Mouse (Mus musculus): ENCODE measurements at regions not wholly inside any gene's neighbourhood (a gene's known extent, or its start where the extent isn't known, plus 50 kb on each side); places are given as distances from the start of the nearest gene placed in this dataset.

GRCm38 (mm10) chr3:42286471-42286870 is 544.1 kb downstream of the D3Ertd751e start:
- DNase-seq (ENCODE audit: low spot score in 2 of 2): no peak

DNA sequence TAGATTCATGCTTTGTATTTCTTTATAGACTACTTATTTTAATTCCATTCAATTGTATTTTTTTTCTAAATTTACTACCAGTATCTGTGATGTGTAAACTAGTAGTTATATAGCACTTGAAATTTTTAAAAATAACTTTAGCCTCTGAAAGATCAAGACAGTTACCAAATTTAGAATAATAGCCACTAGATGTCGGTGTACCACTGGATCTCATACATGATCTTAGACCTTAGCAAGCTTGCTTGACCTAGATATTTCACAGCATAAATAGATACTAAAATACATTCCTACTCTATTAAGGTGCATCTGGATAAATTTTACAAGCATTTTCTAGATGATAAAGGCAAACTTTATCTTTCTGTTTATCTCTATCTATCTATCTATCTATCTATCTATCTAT is 570.0 kb downstream of the D3Ertd751e start:
- no peak for DNase-seq (ENCODE audit: low spot score in 2 of 2)

- no peak for DNase-seq (ENCODE audit: low spot score in 2 of 2)
Measured at GRCm38 (mm10) chr3:42327708-42328107, 585.3 kb downstream of the D3Ertd751e start.

DNA sequence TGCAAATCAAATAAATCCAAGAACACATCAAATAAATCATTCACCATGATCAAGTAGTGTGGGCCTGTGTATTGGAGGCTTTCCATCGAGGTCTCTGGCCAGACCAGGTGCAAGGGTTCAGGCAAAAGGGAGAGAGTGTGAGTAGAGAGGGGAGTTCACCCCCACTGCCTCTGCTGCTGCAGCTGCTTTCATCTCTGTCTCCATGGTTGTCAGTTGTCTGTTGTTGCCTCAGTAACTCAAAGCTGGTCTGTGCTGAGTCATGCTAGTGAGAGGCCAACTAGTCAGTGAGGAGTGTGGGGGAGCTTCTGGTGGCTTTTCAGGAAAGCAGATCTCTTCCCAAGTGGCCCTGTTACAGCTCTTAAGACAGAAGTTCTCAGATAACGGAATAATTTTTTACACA is 600.4 kb downstream of the D3Ertd751e start:
- DNase-seq (ENCODE audit: low spot score in 2 of 2): no peak

DNA sequence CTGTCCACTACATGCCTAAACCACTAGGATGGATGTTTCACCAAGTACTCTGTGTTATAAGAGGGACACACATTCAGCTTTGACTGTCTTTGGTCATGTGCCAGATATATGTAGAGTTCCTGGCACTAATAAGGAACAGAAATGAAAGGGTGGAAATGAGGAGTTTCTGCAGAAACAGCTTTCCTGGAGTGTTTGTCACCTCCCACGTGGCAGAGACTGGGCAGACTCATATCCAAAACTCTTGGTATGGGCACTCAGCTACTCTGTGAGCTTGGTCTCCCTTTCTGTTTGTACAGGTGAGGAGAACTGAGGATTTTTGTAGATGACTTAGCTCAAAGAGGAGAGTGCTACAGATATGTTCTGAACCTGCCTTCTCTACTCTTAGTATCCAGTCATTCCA is 634.4 kb downstream of the D3Ertd751e start:
- DNase-seq (ENCODE audit: low spot score in 2 of 2): no peak

DNA sequence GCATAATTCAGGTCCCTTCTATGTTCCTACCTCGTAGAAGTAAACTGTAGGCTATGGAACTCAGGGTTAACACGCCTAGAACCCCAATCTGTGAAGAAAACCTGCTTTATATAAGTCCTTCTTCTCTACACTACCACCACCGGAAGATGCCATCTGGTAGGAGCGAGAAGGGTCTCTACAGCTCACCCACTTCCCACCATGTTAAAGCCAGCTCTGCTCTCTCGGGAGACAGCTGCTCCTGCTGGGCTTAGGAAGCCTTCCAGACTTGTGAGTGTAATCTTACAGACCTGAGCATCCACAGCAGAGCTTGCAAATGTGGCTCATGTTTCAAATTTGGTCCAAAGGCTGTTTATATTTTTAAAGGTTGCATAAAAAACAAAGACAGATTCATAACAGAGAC is 639.7 kb downstream of the D3Ertd751e start:
- peak; percentile 5 to 13 for DNase-seq (ENCODE audit: low spot score in 2 of 2)

GRCm38 (mm10) chr3:42402716-42403115 is 660.3 kb downstream of the D3Ertd751e start:
- no peak for DNase-seq (ENCODE audit: low spot score in 2 of 2)

GRCm38 (mm10) chr3:42408958-42409633 is 666.7 kb downstream of the D3Ertd751e start:
- DNase-seq (ENCODE audit: low spot score in 2 of 2): no peak

DNA sequence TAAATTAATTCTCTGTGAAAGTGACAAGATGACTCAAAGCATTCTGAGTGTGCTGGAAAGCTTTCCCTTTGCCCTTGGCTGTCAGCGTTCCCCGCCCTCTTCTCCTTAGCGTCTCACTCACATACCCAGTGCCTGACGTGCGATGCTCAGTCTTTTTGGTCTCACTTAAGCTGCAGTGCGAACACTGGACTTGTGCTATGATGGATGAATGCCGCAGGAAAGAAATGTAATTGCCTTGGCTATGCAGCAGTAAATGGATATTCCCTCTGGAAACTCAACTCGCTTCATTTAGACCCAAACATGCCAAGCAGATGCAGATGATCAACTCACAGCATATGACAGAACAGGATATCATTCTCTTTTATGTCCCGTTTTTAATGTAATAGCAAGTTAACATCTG is 685.0 kb downstream of the D3Ertd751e start:
- DNase-seq (ENCODE audit: low spot score in 2 of 2): no peak

- no peak for DNase-seq (ENCODE audit: low spot score in 2 of 2)
Measured at GRCm38 (mm10) chr3:42449575-42449974, 707.2 kb downstream of the D3Ertd751e start.

GRCm38 (mm10) chr3:42464353-42464752 is 721.9 kb downstream of the D3Ertd751e start:
- DNase-seq (ENCODE audit: low spot score in 2 of 2): no peak

GRCm38 (mm10) chr3:42467125-42467524 is 724.7 kb downstream of the D3Ertd751e start:
- no peak for DNase-seq (ENCODE audit: low spot score in 2 of 2)

- no peak for DNase-seq (ENCODE audit: low spot score in 2 of 2)
Measured at GRCm38 (mm10) chr3:42514922-42515593, 772.6 kb downstream of the D3Ertd751e start.

DNA sequence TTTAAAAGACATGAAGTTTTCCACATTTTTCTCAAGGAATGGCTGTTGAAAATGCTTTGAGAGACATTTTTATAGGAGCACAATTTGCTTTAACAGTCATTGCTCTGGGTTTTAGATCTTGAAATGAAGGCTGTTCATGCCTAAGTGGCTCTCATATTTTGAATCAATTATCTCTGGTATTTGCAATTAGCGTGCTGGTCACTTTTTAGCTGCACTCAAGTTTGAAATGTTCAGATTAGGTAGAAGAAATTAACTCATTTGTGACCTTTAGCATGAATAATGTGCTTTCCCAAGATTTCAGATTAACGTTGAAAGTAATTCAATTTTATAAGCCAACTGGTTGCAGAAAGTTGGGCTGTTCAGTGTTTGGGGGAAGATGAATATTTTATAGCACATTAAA is 773.9 kb downstream of the D3Ertd751e start:
- no peak for DNase-seq (ENCODE audit: low spot score in 2 of 2)

- no peak for DNase-seq (ENCODE audit: low spot score in 2 of 2)
Measured at GRCm38 (mm10) chr3:42531397-42531796, 789.0 kb downstream of the D3Ertd751e start.

DNA sequence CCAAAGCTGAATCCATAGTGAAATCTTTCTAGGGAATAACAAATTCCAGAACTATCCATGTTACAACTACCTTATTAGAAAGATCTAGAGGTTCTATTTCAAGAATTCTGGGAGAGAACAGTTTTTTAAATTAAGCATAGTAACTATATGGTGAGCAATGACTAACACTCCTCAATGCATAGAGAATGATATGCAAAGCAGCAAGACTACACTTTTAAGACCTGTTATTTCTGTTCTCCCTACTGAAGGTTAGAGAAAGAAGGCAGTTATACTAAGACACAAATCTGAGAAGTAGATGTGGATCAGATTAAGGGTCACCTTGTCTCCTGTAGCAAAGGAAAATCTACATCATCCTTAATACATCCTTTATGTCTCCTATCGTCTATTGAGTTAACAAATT is 824.3 kb downstream of the D3Ertd751e start:
- DNase-seq (ENCODE audit: low spot score in 2 of 2): no peak

- no peak for DNase-seq (ENCODE audit: low spot score in 2 of 2)
Measured at GRCm38 (mm10) chr3:42570364-42571024, 828.1 kb downstream of the D3Ertd751e start.

- DNase-seq (ENCODE audit: low spot score in 2 of 2): no peak
Measured at GRCm38 (mm10) chr3:42571877-42572459, 829.6 kb downstream of the D3Ertd751e start.

DNA sequence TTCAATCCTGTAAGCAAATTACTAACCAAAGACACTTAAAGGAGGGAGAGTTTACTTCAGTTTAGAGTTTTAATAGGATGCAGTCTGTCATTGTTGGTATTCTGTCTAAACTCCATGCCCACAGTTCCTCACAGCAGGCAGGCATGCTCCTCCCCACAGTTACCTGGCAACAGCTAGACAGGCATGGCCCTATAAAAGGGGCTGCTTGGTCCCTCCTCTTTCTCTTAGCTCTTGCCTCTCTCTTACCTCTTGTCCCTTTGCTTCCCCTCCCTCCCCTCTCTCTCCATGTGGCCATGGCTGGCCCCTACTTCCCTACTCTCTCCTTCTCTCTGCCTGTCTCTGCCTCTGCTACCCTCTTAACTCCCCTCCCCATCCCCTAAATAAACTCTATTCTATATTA is 830.7 kb downstream of the D3Ertd751e start:
- no peak for DNase-seq (ENCODE audit: low spot score in 2 of 2)

- no peak for DNase-seq (ENCODE audit: low spot score in 2 of 2)
Measured at GRCm38 (mm10) chr3:42582311-42582710, 839.9 kb downstream of the D3Ertd751e start.

DNA sequence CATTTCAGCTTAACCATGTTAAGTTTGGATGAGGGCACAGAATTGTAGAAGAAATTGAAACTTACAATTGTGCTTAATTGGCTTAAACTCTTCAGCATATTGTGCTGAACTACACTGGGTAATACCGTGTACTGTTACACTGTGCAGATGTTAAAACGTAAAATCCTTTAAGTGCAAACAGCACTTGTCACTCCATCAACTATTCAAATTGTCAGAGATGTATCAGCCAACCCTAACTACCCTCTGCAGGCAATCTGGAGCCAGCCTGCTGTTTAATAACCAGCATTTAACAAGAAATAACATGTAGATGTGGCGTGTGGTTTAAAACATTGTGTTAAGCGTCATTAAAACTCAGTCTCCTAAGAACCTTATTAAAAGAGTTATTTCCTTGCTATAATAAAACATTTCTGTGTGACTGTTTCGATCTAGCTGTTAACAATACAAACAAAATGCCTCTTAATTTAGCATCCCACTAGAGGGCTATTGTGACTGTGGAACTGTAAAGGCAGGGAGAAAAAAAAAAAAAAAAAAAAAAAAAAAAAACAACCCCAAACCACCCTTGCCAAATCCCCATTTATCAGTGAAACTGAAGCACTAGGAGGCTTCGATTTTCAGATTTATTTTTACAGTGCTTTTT is 845.0 kb downstream of the D3Ertd751e start:
- no peak for DNase-seq (ENCODE audit: low spot score in 2 of 2)

DNA sequence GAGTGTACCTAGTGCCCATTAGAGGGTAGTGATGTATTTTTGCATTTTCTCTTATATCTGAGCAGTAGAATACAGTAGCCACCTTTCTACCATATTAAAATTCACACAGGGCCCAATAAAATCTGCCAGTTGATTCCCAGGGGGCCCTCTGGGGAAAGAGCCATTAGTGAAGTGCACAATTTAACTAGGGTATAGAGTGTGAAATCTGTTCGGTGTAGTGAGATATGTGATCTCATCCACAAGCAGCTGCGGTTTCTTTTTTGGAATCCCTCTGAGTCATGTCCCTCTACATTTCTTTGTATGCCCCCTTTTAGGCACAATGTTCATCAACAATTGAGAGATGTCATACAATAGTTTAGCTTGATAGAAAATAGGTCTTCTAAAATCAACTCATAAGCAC is 847.1 kb downstream of the D3Ertd751e start:
- no peak for DNase-seq (ENCODE audit: low spot score in 2 of 2)

All from frontal cortex, postnatal 25 days (tissue).